Mouse (Mus musculus) CD4-positive naive resting alpha-beta T cell, adult 57 days (primary cell): ENCODE data around the gene Acadsb. TPM values are rescaled to one million over a fixed set of nuclear protein-coding genes. Genes with fewer than 3 reads are reported as not detected.

Experiments
- total RNA-seq: library from RNA; stranded (reverse); gene quantifications from one replicate; pipeline ENCODE4 v1.2.4, GENCODE M21; 2023

Acadsb gene
- 22.0 TPM for total RNA-seq

GRCm38 (mm10) chr7:131410416-131411058 lies at the start of gene Acadsb, which contains the start of gene Ikzf5:
TSS of gene Acadsb (plus strand) at chr7:131410601.
TSS of gene Ikzf5 (minus strand) at chr7:131410521.

GRCm38 (mm10) chr7:131362615-131363300 lies 47.6 kb upstream of the Acadsb start, which contains the start of gene 2310057M21Rik:
TSS of gene 2310057M21Rik (minus strand) at chr7:131362759.

GRCm38 (mm10) chr7:131370648-131371469 lies 39.5 kb upstream of the Acadsb start, which contains the start of gene Pstk:
TSS of gene Pstk (plus strand) at chr7:131371141.

Other genes starting within 250 kb of the Acadsb start
- not detected for gene 5430419D17Rik, start 236.2 kb upstream of the Acadsb start, total RNA-seq
- not detected for gene Cuzd1, start 88.3 kb upstream of the Acadsb start, total RNA-seq
- not detected for gene Fam24b, start 81.1 kb upstream of the Acadsb start, total RNA-seq
- gene Fam24a, start 76.7 kb upstream of the Acadsb start, total RNA-seq: not detected
- 20.5 TPM for gene 2310057M21Rik, start 47.8 kb upstream of the Acadsb start, total RNA-seq
- 37.4 TPM for gene Pstk, start 39.5 kb upstream of the Acadsb start, total RNA-seq
- 67.2 TPM for gene Ikzf5, start 80 bp upstream of the Acadsb start, total RNA-seq
- not detected for gene Hmx3, start 132.3 kb downstream of the Acadsb start, total RNA-seq
- gene Hmx2, start 138.2 kb downstream of the Acadsb start, total RNA-seq: not detected
- gene Bub3, start 149.6 kb downstream of the Acadsb start, total RNA-seq: 50.9 TPM